Mouse (Mus musculus): Measurements from ENCODE around the gene Ovgp1.
A peak's percentile ranks its signal among the peaks of the same experiment; 100 is the strongest.

Gene Ovgp1

GRCm38 (mm10) chr3:105991653-105992283 is 18.3 kb downstream of the Ovgp1 start:
- DNase-seq (ENCODE audit: low read depth, low spot score) = peak; percentile 66

- DNase-seq (ENCODE audit: low read depth, low spot score) = no peak
Observed at GRCm38 (mm10) chr3:105994730-105995129, 21.2 kb downstream of the Ovgp1 start.

GRCm38 (mm10) chr3:106000707-106001375 is 27.3 kb downstream of the Ovgp1 start:
- DNase-seq (ENCODE audit: low read depth, low spot score) = no peak

GRCm38 (mm10) chr3:106001416-106002370 is 28.2 kb downstream of the Ovgp1 start:
- DNase-seq (ENCODE audit: low read depth, low spot score) = peak; percentile 89

DNA sequence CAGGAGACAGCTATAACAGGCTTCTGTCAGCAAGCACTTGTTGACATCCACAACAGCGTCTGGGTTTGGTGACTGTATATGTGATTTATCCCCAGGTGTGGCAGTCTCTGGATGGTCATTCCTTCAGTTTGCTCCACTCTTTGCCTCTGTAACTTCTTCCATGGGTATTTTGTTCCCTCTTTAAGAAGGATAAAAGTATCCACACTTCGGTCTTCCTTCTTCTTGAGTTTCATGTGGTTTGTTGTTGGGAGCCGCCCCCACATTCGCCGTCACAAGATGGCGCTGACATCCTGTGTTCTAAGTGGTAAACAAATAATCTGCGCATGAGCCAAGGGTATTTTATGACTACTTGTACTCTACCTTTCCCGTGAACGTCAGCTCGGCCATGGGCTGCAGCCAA is 29.8 kb downstream of the Ovgp1 start:
- peak; percentile 66 for DNase-seq (ENCODE audit: low read depth, low spot score)

DNA sequence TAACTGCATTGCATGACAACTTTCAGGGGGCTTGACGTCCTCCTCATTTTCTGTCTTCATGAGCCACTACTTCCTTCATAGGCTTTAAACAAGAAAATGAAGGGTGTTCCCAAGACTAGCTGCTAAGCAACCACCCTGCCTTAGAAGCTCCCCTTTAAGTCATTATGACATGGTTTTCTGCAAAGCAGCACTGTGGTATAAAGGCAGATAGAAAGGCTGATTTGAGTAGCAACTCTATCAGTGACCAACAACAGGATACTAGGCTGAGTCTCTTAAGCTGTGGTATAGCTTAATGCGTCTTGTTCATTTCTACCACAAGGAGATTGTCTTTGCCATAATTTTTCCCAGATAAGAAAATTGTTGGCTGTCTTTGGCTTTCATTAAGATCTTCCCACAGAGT is 41.0 kb downstream of the Ovgp1 start, which contains the start of gene Pifo:
TSS of gene Pifo (minus strand) at position 101 of the 400 bp plus-strand sequence.
- no peak for DNase-seq (ENCODE audit: low read depth, low spot score)

DNA sequence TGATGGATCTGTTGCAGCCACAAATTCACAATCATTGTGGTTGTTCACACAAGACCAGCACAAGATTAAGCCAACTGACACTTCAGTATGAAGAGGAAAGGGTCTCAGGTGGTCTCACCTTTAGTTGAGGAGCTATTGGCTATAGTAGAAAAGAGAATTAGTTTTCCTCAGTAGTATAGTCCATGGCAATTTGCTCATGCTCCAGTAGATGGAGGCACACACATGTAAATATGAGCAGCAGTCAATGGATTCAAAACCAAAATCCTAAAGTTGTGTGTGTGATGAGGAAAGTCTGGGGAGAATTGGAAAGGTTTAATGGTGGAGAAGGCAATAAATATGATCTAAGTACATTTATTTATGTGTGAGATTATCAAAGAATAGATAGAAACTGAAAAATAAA is 48.3 kb downstream of the Ovgp1 start:
- peak; percentile 10 for DNase-seq (ENCODE audit: low read depth, low spot score)

DNA sequence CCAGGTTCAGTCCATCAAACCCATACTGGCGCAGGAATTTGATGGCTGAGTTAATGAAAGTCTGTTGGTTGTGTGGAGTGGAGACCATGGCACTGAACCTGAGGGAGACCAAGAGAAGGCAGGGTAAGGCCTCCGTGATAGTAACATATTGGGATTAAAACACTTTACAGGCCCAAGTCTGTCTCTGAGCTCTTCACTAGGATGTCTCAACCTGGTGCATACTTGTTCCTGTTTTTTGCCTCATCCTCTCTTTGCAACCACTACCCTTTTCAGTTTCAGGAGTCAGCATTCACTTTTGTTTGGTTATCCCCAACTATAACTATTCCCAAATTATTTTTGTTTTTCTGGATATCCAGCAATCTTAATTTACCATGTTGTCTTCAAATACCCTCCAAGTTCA is 50.6 kb downstream of the Ovgp1 start:
- no peak for DNase-seq (ENCODE audit: low read depth, low spot score)

- peak; percentile 61 for DNase-seq (ENCODE audit: low read depth, low spot score)
Observed at GRCm38 (mm10) chr3:106032781-106033180, 59.3 kb downstream of the Ovgp1 start, which contains the start of gene Chil5. Chil5 (minus strand) TSS chr3:106032814.

Measured in CD4-positive helper T cell, adult 2 months (primary cell).